Mouse (Mus musculus): ENCODE data around the gene Scrn3. TPM values are rescaled to one million over a fixed set of nuclear protein-coding genes. Genes with fewer than 3 reads are reported as not detected.

Gene Scrn3
- 6.9 and 7.7 TPM in 2 replicates for polyA plus RNA-seq (2015; fragmentation: Nextera tagmentation; extraction: Ambion mirVana)

GRCm38 (mm10) chr2:73312152-73313116, at the start of gene Scrn3, which contains the start of gene Cir1:
TSS of gene Scrn3 (plus strand) at chr2:73312601.
TSS of gene Cir1 (minus strand) at chr2:73312701.
- peak within 1 kb of the TSS; percentile 79 for H3K4me2 ChIP-seq
- WGBS, result under 1% methylated on average over 64 of the region's 64 CpGs
- peak within 1 kb of the TSS; percentile 53 for H3K9ac ChIP-seq
- H3K27ac ChIP-seq, result peak within 1 kb of the TSS; percentile 82
- H3K4me1 ChIP-seq, result peaks cover 16% of the 10 kb centered on the region
- H3K9me3 ChIP-seq, result no peaks in the 10 kb centered on the region
- H3K27me3 ChIP-seq (replicated peaks), result no peaks in the 10 kb centered on the region
- H3K36me3 ChIP-seq (replicated peaks), result peaks cover 10% of the 10 kb centered on the region; the same call in 1 of the 2 replicates
- peak within 1 kb of the TSS; percentile 57 for H3K4me3 ChIP-seq
- peak; percentile 96 for ATAC-seq (replicated peaks)

DNA sequence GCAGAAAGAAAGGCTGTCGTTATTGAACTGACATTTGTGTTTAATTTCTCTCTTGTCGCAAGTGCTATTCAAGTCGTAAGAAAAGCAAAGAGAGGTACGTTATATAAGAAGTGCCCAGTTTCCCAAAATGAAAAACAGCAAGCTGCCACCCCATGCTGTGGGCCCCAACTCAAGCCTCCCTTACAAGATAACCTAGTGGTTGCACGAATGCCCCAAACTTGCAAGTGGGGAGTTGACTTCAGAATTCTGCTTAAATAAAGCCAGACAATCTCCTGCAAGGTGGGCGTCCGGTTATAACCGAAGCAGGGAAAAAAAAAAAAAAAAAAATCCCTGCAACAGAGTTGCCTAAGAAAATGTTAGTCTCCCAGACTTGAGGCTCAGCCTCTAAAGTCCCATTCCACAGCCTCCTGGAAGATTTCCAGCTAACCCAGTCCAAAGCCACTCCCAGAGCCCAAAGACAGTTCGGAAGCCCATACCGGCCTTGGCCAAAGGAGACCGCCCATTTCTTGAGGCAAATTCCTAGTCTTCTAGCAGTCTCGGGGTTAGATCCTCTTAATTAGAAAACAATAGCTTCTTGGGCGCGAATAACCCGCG, 49.1 kb upstream of the Scrn3 start:
- Histone ChIP-seq H3K27me3 (replicated peaks) (peaks cover 65% of the 10 kb centered on the region), H3K4me1 (peaks cover 14% of the 10 kb centered on the region), H3K36me3 (replicated peaks) (no peaks in the 10 kb centered on the region), H3K9me3 (no peaks in the 10 kb centered on the region), H3K27ac (no peak overlapping the region), H3K4me2 (peak overlapping the region; percentile 47), H3K4me3 (peak overlapping the region; percentile 28), H3K9ac (no peak overlapping the region)
- 6% methylated on average over 16 of the region's 16 CpGs for WGBS
- ATAC-seq (replicated peaks), result no peak

DNA sequence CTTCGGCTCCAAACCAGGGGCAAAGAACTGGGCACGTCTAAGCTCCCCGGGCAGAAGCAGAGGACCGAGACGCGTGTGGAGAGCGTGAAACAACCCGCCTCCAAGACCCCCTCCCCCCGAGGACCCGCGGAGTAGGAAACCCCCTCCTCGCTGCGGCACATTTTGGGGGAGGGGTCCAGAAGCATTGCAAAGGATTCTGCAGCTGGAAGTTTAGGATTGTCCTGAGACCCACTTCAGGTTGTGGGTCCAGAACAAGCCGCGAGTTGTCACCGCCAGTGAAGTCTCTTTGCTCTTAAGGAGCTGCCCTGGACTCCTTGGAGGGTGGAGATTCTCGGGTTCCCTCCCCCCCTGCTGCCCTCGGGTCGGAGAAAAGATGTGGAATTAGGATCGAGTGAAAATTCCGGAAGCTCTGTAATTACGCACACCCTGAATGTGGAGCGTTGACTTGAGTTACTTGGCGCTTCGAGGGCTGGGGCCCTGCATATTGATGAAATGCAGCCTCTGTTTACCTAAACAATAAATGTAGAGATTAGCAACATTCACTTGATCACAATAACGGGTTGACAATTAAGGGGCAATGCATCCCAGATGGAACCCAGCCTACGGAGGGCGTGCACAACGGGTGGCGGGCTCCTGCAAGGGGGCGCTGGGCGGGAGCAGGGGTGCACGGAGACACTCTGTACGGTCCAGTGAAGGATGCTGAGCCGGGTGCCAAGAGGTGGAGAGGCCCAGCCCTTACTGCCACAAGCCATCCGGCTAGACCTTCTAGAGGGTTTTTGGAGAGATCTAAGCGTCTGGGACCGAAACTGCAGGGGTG, 48.4 kb upstream of the Scrn3 start:
- Histone ChIP-seq H3K4me3 (peak overlapping the region; percentile 28), H3K36me3 (replicated peaks) (no peaks in the 10 kb centered on the region)
- WGBS, result 2% methylated on average over 38 of the region's 38 CpGs

GRCm38 (mm10) chr2:73264611-73265195, 47.7 kb upstream of the Scrn3 start:
- H3K9me3 ChIP-seq, result no peaks in the 10 kb centered on the region
- 7% methylated on average over 11 of the region's 11 CpGs for WGBS
- H3K4me1 ChIP-seq, result peaks cover 14% of the 10 kb centered on the region
- no peak overlapping the region for H3K27ac ChIP-seq
- no peak for ATAC-seq (replicated peaks)
- H3K27me3 ChIP-seq (replicated peaks), result peaks cover 69% of the 10 kb centered on the region
- H3K4me2 ChIP-seq, result peak overlapping the region; percentile 47; the same call in 1 of the 2 replicates
- no peaks in the 10 kb centered on the region for H3K36me3 ChIP-seq (replicated peaks)
- no peak overlapping the region for H3K9ac ChIP-seq
- H3K4me3 ChIP-seq, result no peak overlapping the region

More for the DNA sequence above, 48.4 kb upstream of the Scrn3 start:
- Histone ChIP-seq H3K9me3 (no peaks in the 10 kb centered on the region), H3K4me1 (peaks cover 14% of the 10 kb centered on the region), H3K4me2 (peak overlapping the region; percentile 47), H3K27me3 (replicated peaks) (peaks cover 65% of the 10 kb centered on the region), H3K27ac (no peak overlapping the region), H3K9ac (no peak overlapping the region)
- no peak for ATAC-seq (replicated peaks)

- peaks cover 80% of the 10 kb centered on the region for H3K27me3 ChIP-seq (replicated peaks)
- H3K4me3 ChIP-seq, result no peak overlapping the region
- WGBS, result 7% methylated on average over 5 of the region's 5 CpGs
Measured at GRCm38 (mm10) chr2:73266011-73266410, 46.4 kb upstream of the Scrn3 start.

DNA sequence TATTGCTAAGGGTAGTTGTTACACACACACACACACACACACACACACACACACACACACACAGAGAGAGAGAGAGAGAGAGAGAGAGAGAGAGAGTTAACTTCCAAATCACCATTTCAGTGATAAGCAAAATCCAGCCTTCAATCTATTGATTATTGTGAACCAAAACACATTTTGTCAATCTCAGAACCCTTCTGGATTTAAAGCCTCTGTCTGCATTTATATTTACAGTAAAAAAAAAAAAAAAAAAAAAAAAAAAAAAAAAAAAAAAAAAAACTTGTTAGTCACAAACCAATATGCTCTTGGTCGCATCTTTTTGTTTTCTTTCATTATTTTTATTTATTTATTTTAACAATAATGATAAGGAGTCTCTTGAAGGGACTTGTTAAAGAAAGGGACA, 45.8 kb upstream of the Scrn3 start:
- Histone ChIP-seq H3K36me3 (replicated peaks) (no peaks in the 10 kb centered on the region), H3K27me3 (replicated peaks) (peaks cover 85% of the 10 kb centered on the region), H3K4me2 (no peak overlapping the region), H3K9ac (no peak overlapping the region), H3K4me3 (no peak overlapping the region), H3K9me3 (no peaks in the 10 kb centered on the region), H3K27ac (no peak overlapping the region), H3K4me1 (peaks cover 24% of the 10 kb centered on the region)
- 51% methylated on average over 1 of the region's 1 CpGs for WGBS
- ATAC-seq (replicated peaks), result no peak

More at GRCm38 (mm10) chr2:73266011-73266410, 46.4 kb upstream of the Scrn3 start:
- H3K4me1 ChIP-seq, result peaks cover 21% of the 10 kb centered on the region
- no peaks in the 10 kb centered on the region for H3K9me3 ChIP-seq
- no peak overlapping the region for H3K27ac ChIP-seq
- no peaks in the 10 kb centered on the region for H3K36me3 ChIP-seq (replicated peaks)
- no peak overlapping the region for H3K4me2 ChIP-seq
- no peak overlapping the region for H3K9ac ChIP-seq
- ATAC-seq (replicated peaks), result no peak

- no peaks in the 10 kb centered on the region for H3K9me3 ChIP-seq
- no peak overlapping the region for H3K27ac ChIP-seq
- no peak overlapping the region for H3K4me2 ChIP-seq
- H3K36me3 ChIP-seq (replicated peaks), result no peaks in the 10 kb centered on the region
- H3K4me3 ChIP-seq, result no peak overlapping the region
- no peak overlapping the region for H3K9ac ChIP-seq
- H3K27me3 ChIP-seq (replicated peaks), result peaks cover 83% of the 10 kb centered on the region
- peaks cover 28% of the 10 kb centered on the region for H3K4me1 ChIP-seq
- WGBS, result 20% methylated on average over 3 of the region's 3 CpGs
- ATAC-seq (replicated peaks), result no peak
Measured at GRCm38 (mm10) chr2:73267231-73267630, 45.2 kb upstream of the Scrn3 start.

- H3K4me1 ChIP-seq, result peaks cover 34% of the 10 kb centered on the region
- H3K27ac ChIP-seq, result no peak overlapping the region
- WGBS, result 1% methylated on average over 4 of the region's 4 CpGs
- H3K36me3 ChIP-seq (replicated peaks), result no peaks in the 10 kb centered on the region
- H3K9ac ChIP-seq, result no peak overlapping the region
- no peak overlapping the region for H3K4me2 ChIP-seq
- ATAC-seq (replicated peaks), result no peak
- H3K9me3 ChIP-seq, result no peaks in the 10 kb centered on the region
- H3K27me3 ChIP-seq (replicated peaks), result peaks cover 78% of the 10 kb centered on the region
- no peak overlapping the region for H3K4me3 ChIP-seq
Measured at GRCm38 (mm10) chr2:73267818-73268217, 44.6 kb upstream of the Scrn3 start.

GRCm38 (mm10) chr2:73268281-73268680, 44.1 kb upstream of the Scrn3 start:
- Histone ChIP-seq H3K4me3 (no peak overlapping the region), H3K4me1 (peaks cover 38% of the 10 kb centered on the region), H3K27me3 (replicated peaks) (peaks cover 73% of the 10 kb centered on the region), H3K36me3 (replicated peaks) (no peaks in the 10 kb centered on the region), H3K9ac (no peak overlapping the region), H3K4me2 (no peak overlapping the region), H3K9me3 (no peaks in the 10 kb centered on the region), H3K27ac (no peak overlapping the region)
- WGBS, result 2% methylated on average over 12 of the region's 12 CpGs
- ATAC-seq (replicated peaks), result no peak

GRCm38 (mm10) chr2:73268836-73269395, 43.5 kb upstream of the Scrn3 start:
- WGBS, result 6% methylated on average over 8 of the region's 8 CpGs
- Histone ChIP-seq H3K4me3 (no peak overlapping the region), H3K9ac (no peak overlapping the region), H3K36me3 (replicated peaks) (no peaks in the 10 kb centered on the region), H3K9me3 (no peaks in the 10 kb centered on the region), H3K27ac (no peak overlapping the region), H3K4me1 (peaks cover 39% of the 10 kb centered on the region), H3K4me2 (no peak overlapping the region), H3K27me3 (replicated peaks) (peaks cover 71% of the 10 kb centered on the region)
- ATAC-seq (replicated peaks), result no peak

- WGBS, result 0% methylated on average over 16 of the region's 17 CpGs
- H3K36me3 ChIP-seq (replicated peaks), result no peaks in the 10 kb centered on the region
- peaks cover 39% of the 10 kb centered on the region for H3K4me1 ChIP-seq
- H3K27me3 ChIP-seq (replicated peaks), result peaks cover 64% of the 10 kb centered on the region
- ATAC-seq (replicated peaks), result no peak
- H3K9me3 ChIP-seq, result no peaks in the 10 kb centered on the region
- H3K4me2 ChIP-seq, result 0 out of 2 replicates have a peak overlapping the region, but pooled peaks have one; percentile 55
- H3K27ac ChIP-seq, result no peak overlapping the region
- H3K9ac ChIP-seq, result no peak overlapping the region
- H3K4me3 ChIP-seq, result no peak overlapping the region
Measured at GRCm38 (mm10) chr2:73269666-73270065, 42.7 kb upstream of the Scrn3 start.
